Mouse (Mus musculus): ENCODE measurements around the gene Cpne4. TPM values are rescaled to one million over a fixed set of nuclear protein-coding genes. Genes with fewer than 3 reads are reported as not detected.
A peak's percentile ranks its signal among the peaks of the same experiment; 100 is the strongest.

The Cpne4 gene
- total RNA-seq, 2 experiments from 2014 or later, result not detected

DNA sequence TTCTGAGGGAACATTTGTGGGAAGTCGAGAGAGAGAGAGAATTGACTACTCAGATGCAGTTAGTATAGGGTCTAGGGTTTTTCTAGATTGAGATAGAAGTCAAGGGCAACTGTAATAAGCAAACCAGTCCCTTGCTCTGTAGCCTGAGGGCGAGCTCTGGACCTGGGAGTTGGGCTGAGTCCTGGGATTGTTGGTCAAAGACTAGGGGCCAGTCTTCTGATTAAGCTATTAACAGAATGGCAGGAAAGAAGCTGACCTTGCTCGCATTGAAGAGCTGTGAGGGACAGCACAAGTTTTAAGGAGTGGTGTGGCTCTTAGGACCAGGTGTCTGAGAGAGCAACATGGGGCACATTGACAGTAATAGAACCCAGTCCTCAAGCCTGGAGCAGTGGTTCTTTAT lies 140.0 kb downstream of the Cpne4 start:
- DNase-seq, result no peak

DNA sequence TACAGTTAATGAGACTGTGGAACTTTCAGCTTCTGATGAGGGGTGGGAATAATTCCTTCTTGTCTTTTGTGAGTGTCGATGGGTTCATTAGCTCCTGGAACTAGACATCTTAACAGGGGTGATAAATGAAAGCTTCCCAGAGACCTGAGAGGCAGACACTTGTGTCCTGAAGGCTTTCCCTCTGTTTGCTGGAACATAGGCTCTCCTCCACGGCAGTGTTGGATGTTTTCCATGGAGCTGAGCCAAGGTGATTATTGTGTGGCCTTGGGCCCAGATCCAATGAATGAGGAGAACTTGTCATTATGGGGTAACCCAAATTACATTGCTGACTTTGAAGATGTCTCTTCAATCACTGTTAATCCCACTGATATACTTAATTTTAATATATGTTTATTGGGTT lies 146.1 kb downstream of the Cpne4 start:
- no peak for DNase-seq

DNA sequence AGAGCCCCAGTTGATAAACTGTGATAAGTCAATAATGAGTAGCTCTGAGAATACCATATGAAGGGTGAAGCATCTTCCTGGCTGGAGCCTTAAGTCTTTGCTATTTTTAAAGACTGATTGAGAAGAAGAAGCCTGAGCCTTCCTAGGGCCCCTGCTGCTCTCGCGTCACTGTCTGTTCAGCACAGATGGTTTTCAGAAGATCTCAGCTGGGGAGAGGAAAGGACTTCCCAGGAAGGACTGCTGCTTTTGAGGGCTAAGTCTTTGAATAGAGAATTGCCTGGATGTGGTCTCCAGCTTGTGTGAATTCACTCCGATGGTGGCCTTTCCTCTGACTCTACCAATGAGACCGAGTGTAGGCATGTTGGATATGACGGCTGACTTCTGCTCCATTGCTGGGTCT lies 163.7 kb downstream of the Cpne4 start:
- DNase-seq, result no peak

DNA sequence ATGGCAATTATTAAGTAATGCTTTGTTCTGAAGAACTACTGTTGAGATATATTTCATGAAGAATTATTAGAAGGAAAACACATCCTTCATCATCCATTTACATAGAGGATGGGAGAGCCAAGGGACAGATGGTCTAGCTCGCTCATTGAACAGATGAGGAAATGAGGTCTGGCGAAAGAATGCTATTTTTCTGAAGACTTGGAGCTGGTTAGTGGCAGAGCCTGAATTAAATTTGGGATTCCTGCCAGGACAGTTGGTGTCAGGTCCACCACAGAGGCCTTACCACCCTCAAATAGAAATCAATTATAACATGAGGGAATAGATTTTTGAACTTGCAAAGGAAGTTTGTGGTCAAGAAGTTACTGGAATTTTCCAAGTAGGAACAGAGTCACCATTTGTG lies 178.2 kb downstream of the Cpne4 start:
- no peak for DNase-seq

DNA sequence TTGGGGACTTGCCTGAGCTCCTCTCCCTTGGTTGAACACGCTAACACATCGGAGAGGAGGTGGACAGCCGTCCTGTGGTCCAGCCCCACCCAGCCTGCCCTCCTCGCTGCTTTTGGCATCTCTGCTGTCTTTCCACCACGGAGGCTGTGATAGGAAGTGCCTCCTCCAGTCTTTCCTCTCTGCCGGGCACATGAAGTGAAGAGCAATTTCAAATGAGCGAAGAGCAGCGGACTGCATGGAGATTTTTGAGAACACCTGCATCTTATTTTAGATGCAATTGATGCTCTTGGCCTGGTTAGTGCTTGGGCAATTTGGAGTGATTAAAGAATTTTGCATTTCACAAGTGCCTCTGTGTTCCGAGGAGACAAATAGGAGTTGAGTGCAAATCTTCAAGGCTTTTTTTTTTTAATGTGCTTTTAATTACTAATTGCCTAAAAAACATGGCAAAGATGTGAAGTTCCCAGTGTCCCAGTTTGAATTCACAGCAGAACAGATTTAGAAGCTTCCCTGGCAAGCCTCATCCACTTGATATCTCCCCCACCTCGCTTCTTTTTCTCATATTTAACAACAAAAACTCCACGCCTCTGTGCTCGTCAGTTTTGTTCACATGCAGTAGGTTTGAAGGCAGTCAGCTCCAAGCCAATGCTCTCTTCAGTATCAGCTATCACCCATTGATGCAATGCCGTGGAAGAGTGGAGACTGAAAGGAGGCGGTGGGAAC lies 195.7 kb downstream of the Cpne4 start:
- DNase-seq, result no peak

DNA sequence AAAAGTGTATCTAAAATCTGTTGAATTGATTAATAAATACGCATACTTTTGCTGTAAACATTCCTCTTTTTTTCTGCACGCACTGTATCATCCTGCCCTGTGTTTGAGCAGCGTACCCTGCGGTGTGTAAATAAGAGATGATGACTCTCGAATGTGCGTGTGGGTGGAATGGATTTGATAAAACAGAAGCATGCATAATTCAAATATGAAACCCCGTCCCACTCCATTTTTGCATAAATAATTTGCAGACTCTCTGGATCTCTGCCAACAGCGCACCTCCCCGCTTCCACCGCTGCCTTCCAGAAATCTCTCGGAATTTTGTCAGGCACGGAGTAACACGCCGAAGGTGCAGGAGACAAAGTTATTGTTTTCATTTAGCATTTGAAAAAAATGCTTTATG lies 208.4 kb downstream of the Cpne4 start:
- no peak for DNase-seq

DNA sequence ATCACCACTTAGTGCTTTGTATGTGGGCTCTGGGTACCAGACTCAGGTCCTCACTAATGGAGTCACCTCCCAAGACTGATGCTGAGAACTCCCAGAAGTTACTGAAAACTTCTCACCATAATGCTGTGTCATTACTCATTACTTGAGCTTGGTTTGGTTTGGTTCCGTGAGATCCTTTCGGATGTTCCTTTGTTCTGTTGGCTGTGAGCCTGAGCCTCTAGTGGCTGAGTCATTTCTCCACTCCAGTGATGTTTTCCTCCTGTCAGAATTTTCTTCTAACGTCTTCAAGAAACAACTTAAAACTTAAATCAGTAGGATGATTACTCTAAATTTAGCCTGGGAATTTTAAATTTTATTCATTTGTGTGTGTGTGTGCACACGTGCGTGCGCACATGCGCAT lies 212.9 kb downstream of the Cpne4 start:
- DNase-seq, result no peak

DNA sequence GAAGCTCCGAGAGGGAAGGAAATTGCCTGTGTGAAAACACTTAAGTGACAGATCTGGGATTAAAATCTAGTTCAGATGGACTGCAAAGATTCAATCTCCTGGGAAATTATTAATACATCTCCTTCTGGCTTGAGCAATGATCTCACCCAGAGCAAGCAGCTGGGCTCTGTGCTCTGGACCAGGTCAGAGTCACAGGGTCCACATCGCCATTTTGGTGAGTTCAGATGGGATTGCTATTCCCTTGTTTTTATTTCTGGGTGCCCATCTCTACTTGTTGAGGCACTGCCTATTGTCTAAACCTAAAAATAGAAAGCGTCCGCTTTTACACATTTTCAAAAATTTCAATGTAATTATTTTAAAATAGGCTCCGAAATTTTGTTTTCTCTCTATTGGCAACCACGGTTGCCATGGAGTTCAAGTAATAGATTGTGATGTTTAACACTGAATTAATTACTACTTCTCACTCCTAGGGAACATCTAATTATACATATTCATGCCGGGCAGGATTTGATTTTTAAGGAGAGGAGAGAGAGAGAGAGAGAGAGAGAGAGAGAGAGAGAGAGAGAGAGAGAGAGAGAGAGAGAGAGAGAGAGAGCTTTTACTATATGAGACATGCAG lies 229.2 kb downstream of the Cpne4 start:
- DNase-seq, result no peak

DNA sequence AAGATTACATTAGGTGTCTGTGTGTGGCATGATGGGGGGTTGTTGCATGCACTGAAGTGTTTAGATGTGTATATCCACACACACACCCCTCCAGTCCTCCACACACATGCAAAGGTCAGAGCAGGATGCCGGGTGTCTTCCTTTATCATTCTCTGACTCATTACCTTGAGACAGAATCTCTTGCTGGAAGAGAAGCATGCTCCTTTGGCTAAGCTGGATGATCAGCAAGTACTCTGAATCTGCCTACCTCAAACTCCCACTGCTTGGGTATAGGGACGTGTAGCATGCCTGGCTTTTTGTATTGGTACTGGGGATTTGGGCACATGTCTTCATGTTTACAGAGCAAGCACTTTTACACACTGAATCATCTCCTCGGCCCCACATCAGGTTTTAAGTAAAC lies 230.0 kb downstream of the Cpne4 start:
- no peak for DNase-seq

DNA sequence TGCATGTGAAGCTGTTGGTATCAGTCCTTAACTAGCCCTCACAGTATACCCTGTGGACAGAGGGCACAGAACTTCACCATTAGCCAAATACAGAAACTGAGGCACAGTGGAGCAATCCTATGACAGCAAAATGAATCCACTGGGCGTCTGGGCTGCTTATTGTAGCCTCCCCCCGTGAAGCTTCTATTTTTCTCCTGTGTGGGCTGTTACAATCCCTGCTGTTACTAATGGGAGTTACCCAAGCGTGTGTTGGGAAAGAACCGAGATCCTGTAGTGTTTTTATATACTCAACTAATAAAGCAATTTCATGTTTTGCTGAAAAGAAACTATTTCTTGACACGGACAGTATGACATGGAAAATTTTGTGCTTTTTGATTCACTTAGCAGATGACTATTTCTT lies 230.7 kb downstream of the Cpne4 start:
- no peak for DNase-seq

DNA sequence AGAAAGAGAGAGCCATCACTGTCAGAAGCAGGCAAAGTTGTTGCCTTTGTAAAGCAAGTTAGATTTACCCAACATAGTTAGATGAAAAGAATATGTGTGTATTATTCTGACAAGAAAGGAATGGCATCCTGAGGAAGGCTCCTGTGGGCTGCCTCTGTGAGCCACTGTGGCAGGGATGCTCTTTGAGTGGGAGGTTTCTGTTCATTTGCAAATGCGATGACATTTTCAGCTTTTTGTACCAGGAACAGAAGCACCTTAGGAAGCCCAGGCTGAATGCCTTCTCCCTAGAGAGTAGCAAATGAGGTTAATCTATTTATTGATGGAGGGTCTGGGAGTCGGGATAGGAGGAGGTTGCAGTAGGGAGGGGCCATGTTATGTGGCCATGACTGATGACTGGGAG lies 249.5 kb downstream of the Cpne4 start:
- no peak for DNase-seq

DNA sequence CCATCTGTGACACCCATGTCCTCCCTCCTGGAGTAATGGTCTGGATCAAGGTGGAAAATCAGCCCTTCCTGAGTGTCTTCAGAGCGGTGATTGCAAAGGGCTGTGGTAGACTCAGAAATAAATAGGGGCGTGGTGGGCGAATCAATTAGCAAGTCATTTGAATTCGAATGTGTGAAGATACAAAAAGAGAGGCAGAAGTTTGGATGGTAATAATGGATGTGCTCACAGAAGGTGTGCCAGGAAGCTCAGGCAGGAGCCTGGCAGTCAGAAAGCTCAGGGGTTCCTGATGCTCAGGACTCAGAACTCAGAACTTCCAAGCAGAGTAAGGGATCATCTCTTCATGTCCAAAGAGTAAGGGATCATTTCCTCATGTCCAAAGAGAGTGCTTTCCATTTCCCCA lies 257.7 kb downstream of the Cpne4 start:
- DNase-seq, result no peak

DNA sequence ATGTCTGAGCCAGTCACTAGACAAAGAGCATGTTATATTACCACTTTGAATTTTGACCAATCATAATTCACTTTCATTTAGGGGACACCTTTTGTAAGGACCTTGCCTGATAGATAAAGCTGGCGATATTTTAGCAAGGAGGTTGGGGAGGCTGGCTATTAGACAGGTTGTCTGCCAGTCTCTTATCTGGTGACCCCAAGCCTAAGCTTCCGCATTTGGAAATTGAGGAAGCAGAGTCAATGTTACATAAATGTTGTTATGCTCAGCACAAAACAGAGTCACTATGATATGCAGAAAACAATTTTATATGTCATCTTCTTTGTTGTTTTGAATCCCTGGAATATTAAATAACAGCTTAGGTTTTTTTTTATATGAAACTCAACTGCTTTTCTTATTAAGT lies 267.6 kb downstream of the Cpne4 start:
- DNase-seq, result no peak

DNA sequence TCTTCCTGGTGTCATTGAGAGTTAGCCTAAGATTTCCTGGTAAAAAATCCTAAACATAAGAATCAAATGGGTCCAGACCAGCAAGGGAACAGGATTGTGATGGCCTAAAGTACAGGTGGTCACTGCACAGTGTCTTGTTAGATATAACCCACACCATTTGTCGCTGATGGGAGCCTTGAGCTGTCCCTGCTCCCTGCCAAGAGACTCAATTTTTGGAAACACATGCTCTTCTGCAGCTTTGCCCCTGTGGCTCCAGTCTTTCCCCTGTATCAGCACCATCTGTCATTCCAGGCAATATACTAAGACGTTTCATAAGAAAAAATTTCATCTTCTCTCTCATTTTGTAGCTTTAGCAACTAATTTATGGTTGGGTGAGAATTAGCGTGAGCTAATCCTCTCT lies 281.6 kb downstream of the Cpne4 start:
- no peak for DNase-seq

DNA sequence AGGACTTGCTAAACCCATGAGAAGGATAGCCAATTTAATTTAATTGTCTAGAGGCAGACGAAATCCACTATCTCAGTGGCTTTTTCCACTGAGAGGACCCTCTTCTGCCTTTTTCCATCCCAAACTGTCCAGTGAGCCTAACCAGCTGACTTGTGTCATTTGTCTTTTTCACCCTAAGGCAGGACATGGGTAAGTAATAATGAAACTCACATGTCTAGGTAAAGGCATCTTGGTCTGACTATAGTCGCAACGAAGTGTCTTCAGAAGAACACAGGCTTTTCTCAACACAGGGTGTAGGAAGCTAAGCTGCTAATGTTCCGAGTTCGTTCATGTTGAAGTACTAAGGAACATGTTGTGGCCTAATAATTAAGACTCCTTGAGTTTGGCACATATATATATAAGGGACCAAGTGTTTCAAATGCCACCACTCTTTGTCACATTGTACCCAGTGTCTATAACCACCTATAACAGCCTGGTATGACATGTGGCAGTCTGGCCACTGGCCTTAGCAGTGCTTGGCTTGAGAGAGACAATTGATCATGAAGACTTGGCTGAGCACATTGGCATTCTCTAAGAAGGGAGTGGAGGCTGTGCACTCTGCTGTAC lies 286.0 kb downstream of the Cpne4 start:
- no peak for DNase-seq

DNA sequence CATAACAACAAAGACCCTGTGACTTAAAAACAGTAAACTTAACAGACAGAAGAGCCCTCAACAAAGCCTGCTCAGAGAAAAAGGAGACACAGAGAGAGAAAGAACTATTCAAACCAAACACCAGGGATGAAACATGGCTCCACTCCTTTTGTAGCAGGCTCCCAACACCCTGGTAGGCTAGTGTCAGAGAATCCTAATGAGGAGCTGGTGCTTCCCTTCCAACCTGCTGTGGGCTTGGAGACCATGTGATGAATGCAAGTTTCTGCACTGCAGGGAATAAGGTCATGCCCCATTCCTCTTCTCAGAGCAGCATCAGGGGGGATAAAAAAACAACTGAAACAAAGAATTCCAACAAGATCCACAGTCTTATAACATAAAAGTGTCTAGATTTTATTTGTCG lies 290.8 kb downstream of the Cpne4 start:
- no peak for DNase-seq

DNA sequence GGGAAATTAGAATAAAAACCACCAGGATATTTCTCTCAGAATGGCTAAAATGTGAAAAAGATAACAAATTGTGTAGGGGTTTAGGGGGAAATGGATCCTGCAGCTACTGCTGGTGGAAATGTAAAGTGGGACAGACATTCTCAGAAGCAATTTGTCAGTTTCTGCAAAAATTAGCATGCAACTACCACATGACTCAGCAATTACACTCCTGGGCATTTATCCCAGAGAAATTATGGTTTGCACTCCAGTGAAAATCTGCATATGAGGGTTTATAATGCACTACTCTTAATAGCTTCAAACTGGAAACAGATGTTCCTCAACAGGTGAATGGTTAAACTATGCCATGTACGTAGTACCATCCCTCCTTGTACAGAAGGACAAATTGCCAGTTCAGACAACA lies 294.2 kb downstream of the Cpne4 start:
- DNase-seq, result no peak

DNA sequence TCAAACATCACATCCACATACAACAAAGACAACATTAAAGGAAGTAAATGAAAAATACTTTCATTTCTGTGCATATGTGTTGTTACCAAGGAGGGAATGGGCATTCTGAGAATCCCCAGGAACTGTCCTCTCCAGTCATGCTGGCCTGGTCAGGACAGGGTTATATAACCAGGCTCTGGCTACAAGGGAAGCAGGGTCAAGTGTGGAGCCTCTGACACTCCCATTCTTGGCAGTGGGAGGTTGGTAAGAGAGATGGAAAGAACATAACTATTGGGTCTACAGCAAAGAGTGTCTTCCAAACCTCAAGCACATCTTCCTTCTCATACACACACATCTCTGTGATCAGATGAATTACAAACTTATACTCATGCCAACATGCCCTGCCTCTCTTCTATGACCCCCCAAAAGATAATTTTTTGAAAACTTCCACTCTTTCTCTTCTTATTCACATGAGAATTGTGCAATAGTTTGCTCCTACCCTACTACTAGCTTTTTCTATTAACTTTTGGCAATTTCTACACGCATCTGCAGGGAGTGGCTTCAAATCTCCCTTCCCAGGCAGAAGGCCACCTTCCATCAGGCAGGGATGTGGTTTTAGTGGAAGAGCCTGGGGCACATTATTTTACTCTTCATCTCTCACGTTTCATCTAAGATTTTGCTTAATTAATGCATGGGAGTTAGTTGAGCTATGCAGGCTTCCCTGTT lies 298.3 kb downstream of the Cpne4 start:
- DNase-seq, result peak; percentile 19

DNA sequence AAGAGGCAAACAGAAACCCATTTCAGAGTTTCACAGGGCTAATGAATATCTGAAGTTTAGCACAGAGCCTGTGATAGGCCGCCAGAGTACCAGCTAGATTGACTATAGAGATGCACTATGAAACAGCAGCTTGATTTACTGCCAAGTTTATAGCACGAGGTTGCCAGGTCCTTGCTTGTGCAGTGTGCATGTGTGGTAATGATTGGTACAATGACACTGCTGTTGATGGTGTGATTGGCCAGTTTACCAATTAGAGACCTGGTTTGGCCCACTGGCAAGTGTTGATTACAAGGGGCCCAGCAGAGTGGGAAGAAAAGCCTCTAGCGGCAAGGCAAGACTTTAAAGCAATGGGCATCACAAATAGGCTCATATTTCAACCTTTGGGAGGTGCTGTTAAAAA lies 306.6 kb downstream of the Cpne4 start:
- no peak for DNase-seq

DNA sequence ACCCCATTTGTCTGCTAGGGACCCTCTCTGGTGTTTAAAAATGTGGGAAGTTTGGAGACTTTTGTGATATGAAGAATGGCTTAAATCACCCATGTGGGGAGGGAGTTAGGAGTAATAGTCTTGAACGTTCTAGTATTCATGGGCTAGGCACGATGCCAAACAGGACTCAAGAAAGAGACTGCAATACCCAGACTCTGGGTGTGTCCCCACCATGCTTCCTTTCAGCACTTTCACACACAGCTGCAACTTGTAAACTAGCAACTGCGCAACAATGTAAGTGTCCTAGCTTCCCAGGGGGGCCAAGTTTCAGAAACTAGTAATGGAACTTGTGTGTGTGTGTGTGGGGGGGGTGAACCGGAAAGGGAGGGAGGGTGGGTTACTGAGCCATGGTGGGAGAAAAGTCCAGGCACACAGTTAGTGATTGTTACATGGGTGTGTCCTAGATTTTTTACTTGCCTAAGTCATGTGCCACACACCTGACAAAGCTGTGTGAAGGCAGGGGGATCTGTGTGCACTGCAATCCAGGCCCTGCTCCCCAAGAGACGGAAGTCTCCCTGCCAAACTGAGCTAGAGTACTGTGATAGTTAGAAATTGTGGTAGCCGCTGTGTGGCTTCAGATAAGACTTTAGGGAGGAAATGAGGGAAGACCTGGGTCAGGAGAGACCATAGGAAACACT lies 307.3 kb downstream of the Cpne4 start:
- DNase-seq, result peak; percentile 33

DNA sequence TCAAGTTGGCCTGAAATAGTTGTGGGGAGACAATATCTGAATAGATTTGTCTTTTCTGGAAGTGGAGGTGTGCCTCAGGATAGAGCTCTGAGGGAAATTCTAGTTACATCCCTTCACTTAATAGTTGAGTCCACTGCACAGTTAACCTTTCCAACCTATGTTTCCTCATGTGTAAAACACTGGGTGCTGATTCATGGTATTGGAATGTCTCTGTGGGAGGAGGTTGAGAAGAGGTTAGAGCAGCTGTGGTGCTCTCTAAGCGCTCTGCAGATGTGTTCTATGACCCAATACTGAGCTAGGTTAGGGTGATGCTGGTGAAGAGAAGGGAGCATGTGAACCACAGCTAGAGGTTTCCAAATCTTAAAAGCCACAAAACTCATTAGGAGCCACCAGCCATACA lies 318.7 kb downstream of the Cpne4 start:
- no peak for DNase-seq

DNA sequence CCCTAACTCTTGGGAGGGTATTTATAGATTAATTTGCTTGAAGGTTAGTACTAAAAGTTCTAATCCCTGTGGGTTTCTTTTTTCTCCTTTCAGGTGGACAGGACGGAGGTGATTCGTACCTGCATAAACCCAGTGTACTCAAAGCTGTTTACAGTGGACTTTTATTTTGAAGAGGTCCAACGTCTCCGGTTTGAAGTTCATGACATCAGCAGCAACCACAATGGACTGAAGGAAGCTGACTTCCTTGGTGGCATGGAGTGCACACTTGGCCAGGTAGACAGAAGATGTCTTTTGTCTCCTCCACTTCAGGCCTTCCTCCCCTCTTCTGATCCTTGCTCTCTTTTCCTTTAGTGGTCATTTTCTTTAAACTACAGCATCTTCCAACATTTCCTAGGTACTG lies 325.5 kb downstream of the Cpne4 start:
- no peak for DNase-seq

DNA sequence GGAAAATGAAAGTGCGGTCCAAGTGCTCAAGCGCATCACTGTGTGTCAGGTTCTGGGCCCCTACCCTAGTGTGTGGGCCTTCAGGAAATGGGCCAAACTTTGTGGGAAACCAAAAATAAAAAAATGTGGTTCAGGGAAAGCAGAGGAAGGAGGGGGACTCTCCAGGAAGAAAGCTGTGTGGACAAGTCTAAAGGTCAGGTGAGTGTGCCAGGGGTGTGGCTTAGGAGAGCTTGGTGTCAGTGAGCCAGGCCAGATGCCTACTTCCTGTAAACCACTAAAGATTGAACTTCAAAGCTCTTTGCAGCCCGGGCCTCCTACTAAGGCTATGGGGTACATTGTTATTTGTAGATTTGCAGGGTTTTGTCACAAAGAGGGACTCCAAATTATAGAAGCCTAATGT lies 327.1 kb downstream of the Cpne4 start:
- DNase-seq, result no peak
